8 mouse cellular contexts compared by ENCODE assay signal in the genomic region with DNA sequence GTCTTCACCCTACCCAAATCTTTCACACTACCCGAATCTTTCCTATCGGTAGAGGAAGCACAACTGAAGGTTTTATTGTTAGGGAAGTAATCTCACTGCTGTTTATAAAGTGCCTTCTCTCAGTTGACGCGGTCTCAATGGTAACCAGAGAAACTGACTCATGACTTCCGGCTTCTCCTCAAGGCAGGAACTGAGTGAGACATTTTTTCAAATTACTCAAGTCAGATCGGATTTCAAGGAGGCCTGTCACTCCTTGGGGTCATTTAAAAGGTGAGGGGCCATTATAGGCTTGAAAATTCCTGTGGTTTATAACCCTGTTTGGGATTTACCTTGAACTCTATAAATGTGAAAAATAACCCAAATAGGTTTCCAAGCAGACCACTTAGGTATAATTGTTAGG.
DNase-seq lines count a peak whose midpoint lies in the region; ATAC-seq and TF ChIP-seq lines count a peak whose summit lies in the region.

No protein-coding gene starts in this region.

- H3K4me1 ChIP-seq in intestine, embryonic 15.5 days (replicated peaks) = 0 out of 2 replicates have a peak, but pooled peaks cover 2% of the 10 kb centered on the region

- no peak overlapping the region for H3K27ac ChIP-seq in intestine, embryonic 15.5 days

- 15% methylated on average over 6 of the region's 6 CpGs for WGBS in intestine, embryonic 15.5 days

- no peaks in the 10 kb centered on the region for H3K79me2 ChIP-seq in myocyte (ENCODE audit: control insufficient read depth, insufficient read depth)

- H3K4me2 ChIP-seq in intestine, embryonic 15.5 days (replicated peaks) = no peak overlapping the region; the same call in 1 of the 2 replicates
- H3K4me2 ChIP-seq in myocyte (ENCODE audit: low read depth) = peak overlapping the region; percentile 4

- peak; percentile 53 for ATAC-seq in intestine, embryonic 15.5 days

- peak; percentile 21 for DNase-seq in kidney, adult 9 months
- no peak for DNase-seq in kidney, postnatal 10 days
- peak; percentile 81 for DNase-seq in MEL-GATA-1-ER (ENCODE audit: extremely low read depth, low read depth)
- no peak for DNase-seq in cerebellum, adult 11-12 months
- no peak for DNase-seq in ovary, postnatal 10 days (ENCODE audit: low spot score)
- DNase-seq in urinary bladder, postnatal 36 days (ENCODE audit: low spot score in 2 of 2) = no peak

- no peak for TF ChIP-seq POLR2A in myocyte (IDR thresholded peaks at IDR 0.05; ENCODE audit: insufficient read length, low read depth)

- no peak overlapping the region for H3ac ChIP-seq in myocyte (ENCODE audit: control insufficient read depth, insufficient read length)

- no peak overlapping the region for H3K9ac ChIP-seq in intestine, embryonic 15.5 days

- no peak overlapping the region for H3K4me3 ChIP-seq in intestine, embryonic 15.5 days (replicated peaks)
- no peak overlapping the region for H3K4me3 ChIP-seq in myocyte

- no peaks in the 10 kb centered on the region for H3K27me3 ChIP-seq in intestine, embryonic 15.5 days (replicated peaks)
- no peaks in the 10 kb centered on the region for H3K27me3 ChIP-seq in myocyte (ENCODE audit: control insufficient read depth, insufficient read depth, insufficient read length)

- no peaks in the 10 kb centered on the region for H3K36me3 ChIP-seq in intestine, embryonic 15.5 days
- H3K36me3 ChIP-seq in myocyte (ENCODE audit: control insufficient read depth, insufficient read depth) = no peaks in the 10 kb centered on the region

- no peaks in the 10 kb centered on the region for H3K9me3 ChIP-seq in intestine, embryonic 15.5 days

TF ChIP-seq in myocyte, 11 proteins besides CTCF, POLR2A, EP300 and RAD21:
- TF ChIP-seq E2F4 (IDR thresholded peaks at IDR 0.05; ENCODE audit: insufficient read depth) = no peak
- no peak for TF ChIP-seq TCF3 (IDR thresholded peaks at IDR 0.05; ENCODE audit: insufficient read length, low read depth)
- no peak for TF ChIP-seq USF1 (IDR thresholded peaks at IDR 0.05; ENCODE audit: low read depth)
- TF ChIP-seq SRF (IDR thresholded peaks at IDR 0.05; ENCODE audit: control insufficient read depth, insufficient read length, low read depth) = no peak
- TF ChIP-seq CEBPB (IDR thresholded peaks at IDR 0.05; ENCODE audit: insufficient read depth, poor library complexity, severe bottlenecking) = no peak
- no peak for TF ChIP-seq POLR2AphosphoS2 (IDR thresholded peaks at IDR 0.05; ENCODE audit: insufficient read length, low read depth)
- TF ChIP-seq MYOD1 (IDR thresholded peaks at IDR 0.05; ENCODE audit: control insufficient read depth in 1 of 3, insufficient read length in 2 of 3, low read depth in 2 of 3) = no peak
- no peak for TF ChIP-seq TCF12 (IDR thresholded peaks at IDR 0.05; ENCODE audit: insufficient read depth, poor library complexity, severe bottlenecking)
- TF ChIP-seq REST (IDR thresholded peaks at IDR 0.05; ENCODE audit: insufficient read depth, insufficient read length) = no peak
- no peak for TF ChIP-seq MAX (IDR thresholded peaks at IDR 0.05; ENCODE audit: low read depth)
- TF ChIP-seq MYOG (IDR thresholded peaks at IDR 0.05; ENCODE audit: control insufficient read depth in 1 of 3, insufficient read depth in 1 of 3, insufficient read length in 2 of 3, low read depth in 2 of 3) = no peak

Comparison
In these comparisons a context has a peak if more than half of its experiments do, and no peak if none do; other contexts are left out.
1. DNase-seq: peak in kidney, adult 9 months (single experiment) and MEL-GATA-1-ER (single experiment); none in kidney, postnatal 10 days (single experiment), cerebellum, adult 11-12 months (single experiment), ovary, postnatal 10 days (single experiment) and urinary bladder, postnatal 36 days (0 of 2).